Mouse (Mus musculus) heart, postnatal 0 days (tissue): Measurements from ENCODE around the gene Zfp950.

Experiments used
- CTCF ChIP-seq: IDR thresholded peaks from 2 replicates; pipeline ENCODE4 v1.5.1; 2016; ENCODE audit warnings: antibody characterized with exemption, control low read depth, low read depth
- EP300 ChIP-seq: IDR thresholded peaks from 2 replicates; pipeline ENCODE4 v1.6.1; 2016; ENCODE audit warnings: antibody characterized with exemption, low read depth

DNA sequence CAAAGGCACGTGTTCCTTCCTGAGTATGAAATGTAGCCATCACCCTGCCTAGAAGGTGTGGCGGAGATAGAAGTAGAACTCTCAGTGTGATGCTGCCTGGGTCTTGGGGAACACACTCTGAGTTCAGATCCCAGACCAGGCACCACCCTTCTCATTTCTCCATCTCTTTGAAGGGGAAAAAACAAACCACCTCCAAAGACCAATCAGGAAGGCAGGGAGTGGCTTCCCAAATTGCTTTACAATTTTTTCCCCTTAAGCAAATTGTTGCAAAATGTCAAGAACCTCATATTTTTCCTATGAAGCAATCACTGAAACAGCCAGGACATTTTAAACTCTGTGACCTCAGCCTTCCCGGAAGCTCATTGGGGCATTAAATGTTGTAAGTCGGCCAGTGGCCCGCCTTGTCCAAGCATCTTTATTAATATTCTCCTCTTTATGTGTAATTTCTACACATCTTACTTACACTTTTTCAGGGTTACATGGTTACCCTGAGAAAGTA lies 60.3 kb downstream of the Zfp950 start:
- TF ChIP-seq EP300 = no peak
- no peak for TF ChIP-seq CTCF
